Mouse (Mus musculus) intestine, embryonic 16.5 days (tissue): ENCODE data around the gene Ndufs6. TPM values are rescaled to one million over a fixed set of nuclear protein-coding genes. Genes with fewer than 3 reads are reported as not detected.

Experiments
- ATAC-seq: fragments of 200-750 bp; cut with Nextera tagmentation; 2 replicates; pipeline ENCODE4 v1.8.0; 2017; ENCODE audit warnings: moderate TSS enrichment, moderate library complexity
- H3K27ac ChIP-seq: fragments of 300-500 bp; sonication (generic); 2 replicates; pipeline ENCODE4 v1.5.1; 2014; ENCODE audit warnings: mild to moderate bottlenecking, low read length
- H3K27me3 ChIP-seq: fragments of 300-500 bp; sonication (generic); replicated peaks from 2 replicates; pipeline ENCODE4 v1.6.1; 2014; ENCODE audit warnings: low read length, control low read depth, mixed read lengths; ENCODE audit not compliant: control insufficient read depth, insufficient read depth
- H3K36me3 ChIP-seq: fragments of 300-500 bp; sonication (generic); 2 replicates; pipeline ENCODE4 v1.6.1; 2014; ENCODE audit warnings: low read length, control low read depth; ENCODE audit not compliant: control insufficient read depth, insufficient read depth
- H3K4me1 ChIP-seq: fragments of 300-500 bp; sonication (generic); 2 replicates; pipeline ENCODE4 v1.6.1; 2014; ENCODE audit warnings: low read length, control low read depth, mixed read lengths; ENCODE audit not compliant: control insufficient read depth, insufficient read depth
- H3K4me2 ChIP-seq: fragments of 300-500 bp; sonication (generic); 2 replicates; pipeline ENCODE4 v1.6.1; 2014; ENCODE audit warnings: low read depth, low read length, control low read depth
- H3K4me3 ChIP-seq: fragments of 300-500 bp; sonication (generic); 2 replicates; pipeline ENCODE4 v1.5.1; 2014; ENCODE audit warnings: mild to moderate bottlenecking, low read length
- H3K9ac ChIP-seq: fragments of 300-500 bp; sonication (generic); 2 replicates; pipeline ENCODE4 v1.6.1; 2014; ENCODE audit warnings: low read depth, low read length
- H3K9me3 ChIP-seq: fragments of 300-500 bp; sonication (generic); 2 replicates; pipeline ENCODE4 v1.6.1; 2016; ENCODE audit warnings: low read length, control low read depth; ENCODE audit not compliant: control insufficient read depth
- WGBS: fragments of 180-500 bp; shearing (Covaris S2); extraction: QIAGEN DNeasy Blood & Tissue Kit; methylation state at CpG from one replicate; pipeline ENCODE4 v1.1.7; 2014; 5-methylcytosine and 5-hydroxymethylcytosine counted together
- polyA plus RNA-seq: library from polyadenylated mRNA; unstranded; fragments of >200 nt; fragmentation: Nextera tagmentation; extraction: Ambion mirVana; gene quantifications from 2 replicates; pipeline ENCODE4 v1.2.1, GENCODE M21; 2015

Gene Ndufs6
- polyA plus RNA-seq, 1 experiment from 2014 or later = 539 TPM

DNA sequence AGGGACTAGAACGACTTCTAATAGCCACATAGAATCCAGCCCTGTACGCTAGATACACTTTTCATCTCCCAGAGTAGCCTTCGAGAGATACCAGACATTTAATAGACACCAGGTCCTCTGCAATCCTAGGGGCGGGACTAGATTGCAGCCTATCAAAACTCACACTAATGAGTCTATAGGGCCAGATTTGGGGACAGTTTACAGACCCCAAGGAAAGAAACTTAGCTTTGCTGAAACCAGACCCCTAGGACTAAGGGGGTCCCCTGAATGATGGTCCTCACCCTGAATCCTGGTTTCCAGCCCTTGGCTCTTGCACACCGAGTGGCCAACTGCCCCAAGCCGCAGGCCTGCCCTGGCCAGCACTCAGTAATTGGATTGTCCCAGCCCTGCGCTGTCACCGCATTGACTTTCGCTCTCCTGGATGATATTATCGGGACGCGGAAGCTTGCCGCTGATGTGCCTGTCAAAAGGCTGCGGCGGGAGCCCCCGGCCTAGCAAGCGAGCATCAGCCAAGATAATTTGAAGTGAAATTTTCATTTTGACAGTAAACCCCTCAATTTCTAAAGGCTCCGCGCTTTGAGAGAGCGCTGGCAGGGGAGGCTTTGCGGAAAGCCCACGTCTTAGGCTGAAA lies 57.8 kb downstream of the Ndufs6 start:
- peaks cover 79% of the 10 kb centered on the region for H3K27me3 ChIP-seq
- H3K36me3 ChIP-seq = no peaks in the 10 kb centered on the region
- no peak overlapping the region for H3K9ac ChIP-seq
- peak overlapping the region; percentile 41 for H3K4me3 ChIP-seq
- peak overlapping the region; percentile 61 for H3K4me2 ChIP-seq
- H3K4me1 ChIP-seq = peaks cover 16% of the 10 kb centered on the region; the same call in 1 of the 2 replicates
- no peak for ATAC-seq
- 7% methylated on average over 22 of the region's 22 CpGs for WGBS
- H3K9me3 ChIP-seq = no peaks in the 10 kb centered on the region
- no peak overlapping the region for H3K27ac ChIP-seq

DNA sequence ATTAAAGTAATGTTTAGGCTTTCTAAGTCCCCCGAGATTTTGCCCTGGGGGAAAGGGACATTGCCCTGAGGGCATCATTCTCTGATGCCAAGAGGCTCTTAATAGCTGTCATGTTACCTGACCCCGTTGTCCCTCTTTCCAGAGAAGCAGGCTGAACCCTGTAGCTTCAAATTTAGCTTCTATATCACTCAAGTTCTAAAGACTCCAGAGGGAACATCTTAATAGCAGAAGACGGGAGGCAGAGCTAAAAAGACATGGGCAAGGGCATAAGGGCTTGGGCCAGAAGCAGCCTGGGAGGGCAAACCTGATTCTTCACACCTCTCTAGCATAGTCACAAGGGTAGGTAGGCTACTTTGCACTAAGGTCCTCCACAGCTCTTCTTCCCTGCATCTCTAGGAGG lies 58.5 kb downstream of the Ndufs6 start:
- Histone ChIP-seq H3K9ac (no peak overlapping the region), H3K27me3 (peaks cover 86% of the 10 kb centered on the region), H3K36me3 (no peaks in the 10 kb centered on the region), H3K9me3 (no peaks in the 10 kb centered on the region), H3K4me3 (no peak overlapping the region), H3K4me2 (no peak overlapping the region), H3K27ac (no peak overlapping the region), H3K4me1 (peaks cover 20% of the 10 kb centered on the region; the same call in 1 of the 2 replicates)
- no peak for ATAC-seq
- whole genome bisulfite sequencing = 27% methylated on average over 3 of the region's 3 CpGs

Other genes starting within 250 kb of the Ndufs6 start
- gene Irx4, start 68.1 kb downstream of the Ndufs6 start, polyA plus RNA-seq = 0.42 and 0.44 TPM in 2 replicates
- 152 and 158 TPM in 2 replicates for gene Mrpl36, start within 50 bp of the Ndufs6 start, polyA plus RNA-seq
- 13.2 and 15.5 TPM in 2 replicates for gene Lpcat1, start 138.7 kb upstream of the Ndufs6 start, polyA plus RNA-seq
- 1.1 and 2.4 TPM in 2 replicates for gene Slc6a3, start 208.2 kb upstream of the Ndufs6 start, polyA plus RNA-seq